Mouse (Mus musculus) heart, adult 2 months (tissue): Measurements from ENCODE around the gene Rbm18. TPM values are rescaled to one million over a fixed set of nuclear protein-coding genes. Genes with fewer than 3 reads are reported as not detected.

ENCODE experiments used
- DNase-seq, 2 experiments: peaks; one replicate each; pipeline ENCODE4 v3.0.0; 2021
- H3K27ac ChIP-seq: fragments of 200-600 bp; 2 replicates; pipeline ENCODE4 v1.8.1; 2022
- H3K27me3 ChIP-seq: fragments of 200-500 bp; 2 replicates; pipeline ENCODE4 v1.6.1; 2012; ENCODE audit warnings: mild to moderate bottlenecking, low read length, inconsistent platforms, mixed read lengths; ENCODE audit not compliant: control insufficient read depth, insufficient read depth
- H3K36me3 ChIP-seq: fragments of 200-500 bp; 2 replicates; pipeline ENCODE4 v1.6.1; 2012; ENCODE audit warnings: low read length, inconsistent platforms; ENCODE audit not compliant: control insufficient read depth, insufficient read depth
- H3K4me1 ChIP-seq: fragments of 200-500 bp; 2 replicates; pipeline ENCODE4 v1.6.1; 2011; ENCODE audit warnings: low read length; ENCODE audit not compliant: control insufficient read depth, insufficient read depth
- H3K4me3 ChIP-seq: fragments of 200-600 bp; 2 replicates; pipeline ENCODE4 v1.8.1; 2022
- H3K79me2 ChIP-seq: fragments of 200-500 bp; replicated peaks from 2 replicates; pipeline ENCODE4 v1.6.1; 2012; ENCODE audit warnings: mild to moderate bottlenecking, inconsistent platforms, low read length, moderate library complexity, mixed read lengths; ENCODE audit not compliant: control insufficient read depth, insufficient read depth
- H3K9ac ChIP-seq: fragments of 200-500 bp; 2 replicates; pipeline ENCODE4 v1.6.1; 2012; ENCODE audit warnings: low read depth, mild to moderate bottlenecking, control low read depth, inconsistent platforms, low read length, mixed read lengths
- CTCF ChIP-seq: fragments of 200-600 bp; IDR thresholded peaks from 2 replicates; pipeline ENCODE4 v1.8.1; 2022; ENCODE audit warnings: antibody characterized with exemption, mild to moderate bottlenecking, moderate library complexity
- EP300 ChIP-seq: fragments of 200-500 bp; IDR thresholded peaks from 2 replicates; pipeline ENCODE4 v1.6.1; 2011; ENCODE audit warnings: low read depth, low read length, control low read depth; ENCODE audit not compliant: insufficient read depth
- POLR2A ChIP-seq: fragments of 200-500 bp; IDR thresholded peaks from 2 replicates; pipeline ENCODE4 v1.6.1; 2011; ENCODE audit warnings: mild to moderate bottlenecking, low read depth, low read length, control low read depth; ENCODE audit not compliant: insufficient read depth
- WGBS: fragments of 180-500 bp; shearing (Covaris S2); methylation state at CpG from one replicate; pipeline ENCODE4 v1.1.7; 2018; 5-methylcytosine and 5-hydroxymethylcytosine counted together
- intact Hi-C: fragments of 180-260 bp; cut with DNase I; formaldehyde crosslinking; loops from one replicate; pipeline ENCODE4 v1.15.1; 2025
- polyA plus RNA-seq: library from polyadenylated mRNA; depleted of rRNA; stranded (reverse); fragments of >200 nt; gene quantifications from 2 replicates; pipeline ENCODE4 v1.2.3, GENCODE M21; 2012
- total RNA-seq, 2 experiments: library from RNA; stranded (reverse); gene quantifications; 2 replicates each; pipeline ENCODE4 v1.2.3; 2021

Gene Rbm18
- total and polyA plus RNA-seq, 3 experiments, result 15.4 to 33.9 (median 31.7) TPM

DNA sequence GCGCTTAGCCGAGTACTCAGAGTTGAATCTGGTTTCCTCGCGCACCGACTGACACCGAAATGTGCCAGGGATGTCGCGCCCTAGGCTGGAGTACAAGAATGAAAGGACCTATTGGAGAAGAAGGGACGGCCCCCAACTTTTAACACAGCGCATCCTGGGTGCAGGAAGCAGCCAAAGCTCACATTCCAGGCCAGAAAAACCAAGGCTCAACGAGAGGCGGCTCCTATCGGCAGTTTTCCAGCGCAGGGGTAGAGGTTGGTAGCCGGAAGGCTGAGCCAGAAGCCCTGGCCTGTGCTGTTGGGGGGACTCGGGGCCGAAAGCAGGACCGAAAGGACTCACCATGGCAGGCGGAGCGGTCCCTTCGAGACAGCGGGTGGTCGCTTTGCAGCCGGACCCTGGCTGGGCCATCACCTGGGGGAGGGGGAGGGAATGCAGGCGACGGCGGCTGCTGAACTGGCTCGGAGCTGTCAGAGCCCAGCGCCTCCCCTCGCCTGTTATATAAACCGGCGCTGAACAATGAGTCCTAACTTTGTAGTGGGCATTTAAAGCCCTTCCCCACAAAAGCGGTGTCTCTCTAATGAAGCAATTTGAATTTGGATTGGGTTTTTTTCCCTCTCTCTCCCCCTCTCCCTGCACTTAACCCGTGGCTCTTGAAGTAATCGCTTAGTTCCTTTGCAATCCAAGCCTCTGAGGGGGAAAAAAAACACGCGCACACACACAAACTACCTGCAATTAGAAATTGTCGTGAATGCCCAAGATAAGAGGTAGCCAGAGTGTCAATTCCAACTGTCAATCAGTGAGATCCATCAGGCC, 32.8 kb downstream of the Rbm18 start:
- no peak for TF ChIP-seq POLR2A
- TF ChIP-seq EP300, result no peak
- no peak for TF ChIP-seq CTCF
- H3K79me2 ChIP-seq, result no peaks in the 10 kb centered on the region
- H3K27ac ChIP-seq, result peak overlapping the region; percentile 47; the same call in 1 of the 2 replicates
- peak; percentile 33 to 59 for DNase-seq
- 5% methylated on average over 38 of the region's 38 CpGs for WGBS
- peaks cover 12% of the 10 kb centered on the region for H3K27me3 ChIP-seq
- intact Hi-C loops, result loop anchor here (5.0 kb wide), 1 partner anchor 81 kb away; no protein-coding TSS in a partner anchor
- H3K36me3 ChIP-seq, result no peaks in the 10 kb centered on the region
- H3K4me1 ChIP-seq, result peaks cover 3% of the 10 kb centered on the region; the same call in 1 of the 2 replicates
- H3K4me3 ChIP-seq, result peak overlapping the region; percentile 64
- peak overlapping the region; percentile 60 for H3K9ac ChIP-seq

DNA sequence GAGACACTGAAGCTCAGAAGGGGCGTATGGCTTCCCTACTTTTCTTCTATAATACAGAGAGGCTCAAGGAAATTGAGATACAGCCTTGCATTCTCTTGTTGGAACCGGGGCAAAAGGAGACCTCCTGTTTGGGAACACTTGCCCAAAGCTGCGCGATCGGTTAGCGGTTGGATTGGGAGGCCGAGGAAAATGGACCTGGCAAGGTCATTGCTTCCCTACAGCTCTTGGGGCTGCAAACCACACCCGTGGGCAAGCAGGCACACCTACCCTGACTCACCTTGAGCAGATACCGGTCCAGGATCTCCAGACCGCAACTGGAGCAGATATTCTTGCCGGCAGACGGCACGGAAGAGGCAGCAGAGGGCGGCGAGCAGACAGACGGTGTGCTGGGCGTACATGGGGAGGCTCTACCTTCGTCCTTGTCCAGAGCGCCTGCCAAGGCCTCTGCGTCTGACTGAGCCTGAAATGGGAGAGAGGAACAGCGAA, 33.5 kb downstream of the Rbm18 start:
- intact Hi-C loops, result loop anchor here (5.0 kb wide), 1 partner anchor 81 kb away; no protein-coding TSS in a partner anchor
- DNase-seq, result no peak
- H3K79me2 ChIP-seq, result no peaks in the 10 kb centered on the region
- TF ChIP-seq POLR2A (no peak), EP300 (no peak), CTCF (no peak)
- peaks cover 3% of the 10 kb centered on the region; the same call in 1 of the 2 replicates for H3K4me1 ChIP-seq
- H3K27me3 ChIP-seq, result peaks cover 12% of the 10 kb centered on the region
- no peaks in the 10 kb centered on the region for H3K36me3 ChIP-seq
- peak overlapping the region; percentile 47; the same call in 1 of the 2 replicates for H3K27ac ChIP-seq
- peak overlapping the region; percentile 64 for H3K4me3 ChIP-seq
- WGBS, result 25% methylated on average over 21 of the region's 21 CpGs
- peak overlapping the region; percentile 37 for H3K9ac ChIP-seq

DNA sequence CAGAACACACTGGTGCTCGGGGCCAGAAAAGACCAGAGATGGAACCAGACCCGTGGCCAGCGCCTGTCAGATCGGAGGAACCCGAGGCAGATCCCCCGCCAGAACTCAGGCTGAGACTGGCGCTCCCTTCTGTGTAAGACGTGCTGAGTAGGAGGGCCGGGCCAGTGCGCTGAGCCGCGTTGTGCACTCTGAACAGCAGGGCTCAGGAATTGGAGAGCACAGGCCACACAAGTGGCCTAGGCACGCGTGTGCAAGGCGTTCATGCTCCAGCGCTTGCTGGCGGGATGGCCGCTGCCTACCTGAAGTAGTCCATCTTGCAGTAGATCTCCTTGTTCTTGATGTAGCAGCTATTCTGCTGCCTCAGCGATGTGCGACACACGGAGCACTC, 34.0 kb downstream of the Rbm18 start:
- peak overlapping the region; percentile 14; the same call in 1 of the 2 replicates for H3K4me3 ChIP-seq
- DNase-seq, result no peak
- intact Hi-C loops, result loop anchor here (5.0 kb wide), 1 partner anchor 80 kb away; no protein-coding TSS in a partner anchor
- H3K27ac ChIP-seq, result no peak overlapping the region
- 29% methylated on average over 21 of the region's 21 CpGs for WGBS
- H3K79me2 ChIP-seq, result no peaks in the 10 kb centered on the region
- H3K36me3 ChIP-seq, result no peaks in the 10 kb centered on the region
- H3K27me3 ChIP-seq, result peaks cover 12% of the 10 kb centered on the region
- H3K9ac ChIP-seq, result no peak overlapping the region
- peaks cover 3% of the 10 kb centered on the region; the same call in 1 of the 2 replicates for H3K4me1 ChIP-seq
- TF ChIP-seq POLR2A (no peak), CTCF (no peak), EP300 (no peak)

DNA sequence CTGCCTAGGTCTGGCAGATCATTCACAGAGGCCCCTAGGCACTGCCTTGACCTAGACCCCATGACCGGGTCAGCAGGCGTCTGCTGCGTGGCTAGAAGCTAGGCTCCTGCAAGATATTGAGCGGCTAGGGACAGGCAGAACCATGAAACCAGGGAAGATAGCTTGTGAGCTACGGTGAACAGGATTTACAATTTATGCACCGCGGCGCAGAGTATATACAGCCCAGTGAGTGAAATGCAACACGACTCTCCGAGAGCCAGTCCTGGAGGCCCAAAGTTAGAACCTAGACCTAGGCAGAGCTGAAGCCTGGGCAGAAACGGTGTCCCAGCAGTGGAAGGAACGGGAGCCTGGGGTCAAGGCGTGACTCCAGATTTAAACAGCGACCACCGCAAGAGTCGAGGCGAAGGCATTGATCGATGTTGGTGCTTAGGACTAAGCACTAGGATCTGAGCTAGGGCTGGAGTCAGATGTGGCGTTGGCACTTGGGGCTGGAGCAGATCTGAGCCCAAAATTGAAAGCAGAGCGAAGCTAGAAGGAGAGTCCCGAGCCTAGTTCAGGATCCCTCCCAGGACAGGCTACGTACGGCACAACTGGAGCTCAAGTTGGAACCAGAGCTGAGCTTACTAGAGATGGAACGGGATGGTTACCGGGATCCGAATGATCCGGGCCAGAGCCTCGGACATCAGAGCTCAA, 34.6 kb downstream of the Rbm18 start:
- Histone ChIP-seq H3K79me2 (no peaks in the 10 kb centered on the region), H3K9ac (no peak overlapping the region), H3K36me3 (no peaks in the 10 kb centered on the region), H3K27ac (no peak overlapping the region), H3K4me3 (peak overlapping the region; percentile 14; the same call in 1 of the 2 replicates), H3K4me1 (peaks cover 3% of the 10 kb centered on the region; the same call in 1 of the 2 replicates), H3K27me3 (peaks cover 12% of the 10 kb centered on the region)
- intact Hi-C loops, result loop anchor here (5.0 kb wide), 1 partner anchor 80 kb away; no protein-coding TSS in a partner anchor
- no peak for DNase-seq
- WGBS, result 47% methylated on average over 28 of the region's 28 CpGs
- TF ChIP-seq CTCF, result no peak
- no peak for TF ChIP-seq EP300
- TF ChIP-seq POLR2A, result no peak

DNA sequence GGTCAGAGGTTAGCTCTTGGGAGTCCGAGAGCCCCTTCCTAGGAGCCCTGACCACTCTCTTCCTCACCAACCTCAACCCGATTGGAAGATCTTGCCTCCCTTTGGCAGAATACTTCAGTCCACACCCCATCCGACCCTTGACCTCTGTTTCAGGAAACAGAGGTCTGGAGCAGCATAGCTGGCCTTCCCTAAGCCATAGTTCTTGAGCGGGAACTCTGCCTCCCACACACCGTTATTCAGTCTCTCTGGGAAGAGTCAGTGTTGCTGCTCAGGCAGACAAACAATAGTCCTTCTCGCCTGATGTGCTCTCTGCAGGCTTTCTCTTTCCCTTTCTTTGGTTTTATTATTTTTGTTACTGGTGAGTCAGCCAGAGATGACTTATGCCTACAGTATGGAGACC, 36.8 kb downstream of the Rbm18 start:
- Histone ChIP-seq H3K27ac (no peak overlapping the region), H3K27me3 (peaks cover 7% of the 10 kb centered on the region), H3K36me3 (no peaks in the 10 kb centered on the region), H3K4me1 (peaks cover 3% of the 10 kb centered on the region; the same call in 1 of the 2 replicates), H3K79me2 (no peaks in the 10 kb centered on the region), H3K4me3 (no peak overlapping the region), H3K9ac (no peak overlapping the region)
- TF ChIP-seq POLR2A (peak; percentile 36; the same call in 1 of the 2 replicates), EP300 (peak; percentile 65; the same call in 1 of the 2 replicates), CTCF (no peak)
- no peak for DNase-seq
- intact Hi-C loops, result loop anchor here (5.0 kb wide), 1 partner anchor 77 kb away; no protein-coding TSS in a partner anchor
- 36% methylated on average over 6 of the region's 6 CpGs for WGBS
